Mouse (Mus musculus) cerebellum, adult 9-10 months (tissue): ENCODE measurements around the gene 4933436I01Rik.

Source experiments
- DNase-seq: peaks from one replicate; pipeline ENCODE4 v3.0.0; 2022

The 4933436I01Rik gene

GRCm38 (mm10) chrX:67921350-67921749 is at the start of gene 4933436I01Rik:
TSS of gene 4933436I01Rik (minus strand) at chrX:67921450.
- DNase-seq, result no peak

- DNase-seq, result peak; percentile 61
Observed at GRCm38 (mm10) chrX:67924769-67925470, 3.7 kb upstream of the 4933436I01Rik start.

- DNase-seq, result no peak
Observed at GRCm38 (mm10) chrX:67883406-67883805, 37.8 kb downstream of the 4933436I01Rik start.
